Mouse (Mus musculus) right cerebral cortex, postnatal 10 days (tissue): ENCODE data around the gene Trim65.
A peak's percentile ranks its signal among the peaks of the same experiment; 100 is the strongest.
"Not testable (repeated sequence)": the region's sequence is repeated elsewhere in the genome, so short reads cannot be mapped to it uniquely, and the experiment has no call there.

Experiments
- DNase-seq, 2 experiments: peaks; one replicate each; pipeline ENCODE4 v3.0.0; 2021; ENCODE audit warnings: low spot score in 2 of 2

Trim65 gene

DNA sequence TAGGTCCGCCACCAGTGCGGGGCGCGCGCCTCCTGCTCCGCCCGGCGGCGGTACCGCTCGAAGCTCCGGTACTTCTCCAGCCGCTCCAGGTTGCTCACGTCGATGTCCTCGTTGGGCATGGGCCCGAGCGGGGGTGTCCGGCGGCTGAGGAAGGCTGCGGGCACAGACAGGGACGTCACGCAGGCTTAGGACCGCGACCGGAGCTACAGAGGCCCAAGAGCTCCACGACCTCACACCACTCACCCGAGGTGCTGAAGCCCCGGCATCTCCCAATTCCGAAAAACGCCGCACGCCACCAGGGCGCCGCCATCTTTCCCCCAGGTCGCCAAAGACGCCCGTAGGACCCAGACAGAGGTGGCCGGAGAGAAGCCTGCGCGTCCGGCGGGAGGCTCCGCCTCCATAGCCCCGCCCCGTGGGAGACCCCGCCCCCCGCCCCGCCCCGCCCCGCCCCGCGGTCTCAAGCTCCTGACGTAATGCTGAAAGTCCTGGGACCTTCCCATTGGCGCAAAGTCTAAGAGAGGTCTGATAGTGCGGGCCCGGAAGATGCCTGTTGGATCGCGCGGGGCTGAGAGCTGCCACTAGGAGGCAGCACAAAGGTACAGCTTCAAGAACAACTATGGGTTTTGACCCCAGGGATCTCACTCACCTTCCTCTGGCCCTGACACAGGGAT is 7.7 kb upstream of the Trim65 start, which contains the start of gene Mrpl38:
Gene Mrpl38 (minus strand): TSS at position 401 of the 671 bp plus-strand sequence.
- DNase-seq = peak; percentile 90

DNA sequence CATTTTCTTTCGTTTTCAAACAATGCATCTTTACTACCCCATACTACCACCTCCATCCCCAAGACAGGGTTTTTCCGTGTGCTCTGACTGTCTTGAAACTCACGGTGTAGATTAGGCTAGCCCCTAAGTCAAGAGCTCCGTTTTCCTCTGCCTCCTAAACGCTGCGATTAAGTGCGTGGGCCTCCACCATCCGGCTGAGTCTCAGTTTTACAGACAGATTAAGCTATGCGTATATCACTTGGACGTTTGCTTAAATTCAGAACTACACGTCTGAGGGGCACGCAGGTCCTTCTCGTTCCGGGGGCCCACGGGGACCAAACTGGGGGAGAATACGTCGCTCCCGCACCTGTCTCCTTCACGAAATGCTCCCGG is 7.2 kb upstream of the Trim65 start:
- no peak for DNase-seq

DNA sequence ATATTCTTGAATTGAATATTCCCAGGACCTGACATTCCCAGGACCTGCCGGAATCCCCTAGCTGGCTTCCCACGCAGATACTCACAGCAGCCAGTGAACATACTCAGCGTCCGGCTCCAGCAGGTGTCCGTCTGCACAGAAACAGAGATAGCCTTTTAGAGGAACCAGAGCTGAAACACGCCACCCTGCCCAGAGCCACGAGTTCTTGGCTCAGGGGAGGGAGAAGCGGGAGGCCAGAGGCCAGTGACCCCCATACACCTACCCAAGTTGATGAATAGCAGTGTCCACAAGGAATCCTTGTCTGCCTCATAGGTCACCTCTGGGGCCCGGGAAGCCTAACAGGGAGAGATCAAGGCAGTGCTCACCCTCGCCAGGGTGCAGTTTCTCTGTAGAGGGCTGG is 3.2 kb upstream of the Trim65 start:
- DNase-seq = no peak

DNA sequence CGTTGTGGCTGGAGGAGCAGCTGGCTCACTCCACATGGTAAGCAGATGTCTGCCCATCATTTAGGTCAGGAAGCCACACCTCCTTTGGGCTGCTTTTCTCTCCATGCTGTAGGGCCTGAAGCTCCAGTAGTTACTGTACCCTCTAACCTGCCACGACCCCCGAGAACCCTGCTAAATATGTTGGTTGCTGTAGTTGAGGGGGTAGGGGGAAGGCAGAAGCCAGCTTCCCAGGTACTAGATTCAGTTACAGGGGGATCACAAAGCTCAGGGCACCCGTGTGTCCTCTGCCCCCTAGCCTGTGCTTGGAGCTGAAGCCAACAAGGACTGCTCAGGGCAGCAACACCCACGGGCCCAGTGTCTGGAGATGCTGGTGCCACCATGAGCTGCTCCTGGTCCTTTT is 2.6 kb upstream of the Trim65 start:
- DNase-seq = peak in 1 of 2 experiments; percentile 29

DNA sequence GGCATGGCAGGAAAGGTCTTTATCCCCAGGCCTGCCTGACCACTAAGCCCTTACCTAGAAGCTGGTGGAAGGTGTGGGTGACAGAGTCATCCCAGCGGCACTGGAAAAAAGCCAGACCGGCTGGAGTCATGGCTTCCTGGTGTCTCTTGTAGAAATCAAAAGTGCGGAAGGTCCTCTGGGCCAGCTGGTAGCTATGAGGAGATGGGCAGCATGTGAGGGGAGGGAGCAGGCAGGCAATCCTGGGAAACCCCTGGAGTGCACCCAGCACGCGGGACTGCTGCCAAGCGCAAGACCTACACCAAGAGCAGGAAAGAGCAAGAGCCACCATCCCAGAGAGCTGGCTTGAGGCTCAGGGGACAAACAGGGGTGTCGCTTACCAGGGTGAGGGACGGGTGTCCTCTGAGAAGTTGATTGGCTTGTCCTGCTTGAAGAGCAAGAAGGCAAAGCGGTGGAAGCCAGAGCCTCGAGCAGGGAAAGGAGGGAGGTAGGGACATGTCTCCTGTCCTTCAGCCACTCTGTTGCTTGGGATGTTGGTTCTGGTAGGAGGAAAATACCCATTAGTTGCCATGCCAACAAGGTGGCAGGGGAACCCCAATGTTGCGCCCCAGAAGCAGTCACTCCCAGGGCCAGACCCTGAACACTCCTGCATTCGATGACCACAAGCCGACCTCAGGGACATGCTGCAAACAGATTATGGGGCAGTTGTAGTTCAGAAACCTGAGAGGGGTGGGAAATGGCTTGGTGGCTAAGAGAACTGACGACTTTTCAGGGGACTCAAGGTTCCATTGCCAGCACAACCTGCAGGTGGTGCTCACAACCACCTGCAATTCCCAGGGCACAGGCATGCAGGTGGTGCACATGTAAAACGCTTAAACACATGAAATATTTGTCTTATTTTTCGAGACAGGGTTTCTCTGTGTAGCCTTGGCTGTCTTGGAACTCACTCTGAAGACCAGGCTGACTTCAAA is 1.7 kb upstream of the Trim65 start:
- DNase-seq = peak in 1 of 2 experiments; percentile 33

DNA sequence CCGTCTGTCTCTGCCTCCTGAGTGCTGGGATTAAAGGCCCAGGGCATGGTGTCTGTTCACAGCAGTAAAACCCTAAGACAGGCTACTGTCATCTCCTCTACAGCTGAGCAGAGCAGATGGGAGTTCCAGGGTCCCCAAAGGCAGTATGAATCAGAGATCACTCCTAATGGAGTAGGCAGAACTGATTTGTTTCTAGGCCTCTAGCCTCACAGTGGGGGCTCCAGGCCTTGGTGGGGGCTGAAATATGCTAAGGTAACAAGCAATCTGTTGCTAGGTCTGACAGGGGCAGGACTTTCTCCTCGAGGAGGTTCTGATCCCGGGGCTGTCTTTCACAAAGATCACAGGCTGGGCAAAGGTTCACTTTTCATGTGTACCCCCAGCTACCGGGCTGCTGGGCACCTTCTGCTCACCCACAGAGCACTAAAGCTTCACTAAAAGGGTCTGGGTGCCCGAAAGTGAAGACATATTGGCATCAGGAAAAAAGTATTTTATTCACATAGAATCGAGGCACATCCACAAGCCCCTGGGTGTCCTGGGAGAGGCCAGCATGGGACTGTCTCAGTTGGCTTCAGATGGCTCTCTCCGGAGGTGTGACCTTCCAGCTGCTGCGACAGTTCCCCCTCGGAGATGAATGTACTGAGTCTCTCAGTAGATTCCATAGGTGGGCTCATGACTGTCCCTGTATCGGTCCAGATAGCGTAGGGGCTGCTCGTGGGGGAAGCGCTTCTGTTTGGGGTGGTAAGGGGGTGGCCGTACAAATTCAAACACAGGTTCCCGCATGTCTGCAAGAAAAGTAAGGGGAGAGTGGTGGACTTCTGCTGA is 632 bp upstream of the Trim65 start:
- peak in 1 of 2 experiments; percentile 28 for DNase-seq

DNA sequence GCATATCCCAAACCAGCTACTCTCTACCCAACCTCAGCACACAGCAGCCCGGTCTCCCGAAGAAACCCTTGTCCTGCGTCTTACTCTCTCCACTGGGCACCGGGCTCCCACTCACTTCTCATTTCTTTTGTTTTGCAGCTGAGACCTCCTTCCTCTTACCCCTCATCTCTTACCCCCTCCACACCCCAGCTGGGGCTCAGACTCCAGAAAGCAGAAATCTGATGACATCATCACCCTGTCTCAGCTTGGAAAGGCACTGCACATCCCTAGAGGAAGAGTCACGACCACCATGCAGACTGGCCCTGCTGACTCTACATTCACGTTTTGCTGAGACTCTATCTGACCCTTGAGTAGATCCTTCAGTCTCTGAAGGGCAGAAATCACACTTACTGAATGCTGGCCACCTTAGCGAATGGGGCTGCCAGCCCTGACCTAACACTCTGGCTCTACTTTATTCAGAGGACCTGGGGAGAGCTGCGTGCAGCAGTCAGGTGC is 888 bp downstream of the Trim65 start:
- peak in 1 of 2 experiments; percentile 26 for DNase-seq

DNA sequence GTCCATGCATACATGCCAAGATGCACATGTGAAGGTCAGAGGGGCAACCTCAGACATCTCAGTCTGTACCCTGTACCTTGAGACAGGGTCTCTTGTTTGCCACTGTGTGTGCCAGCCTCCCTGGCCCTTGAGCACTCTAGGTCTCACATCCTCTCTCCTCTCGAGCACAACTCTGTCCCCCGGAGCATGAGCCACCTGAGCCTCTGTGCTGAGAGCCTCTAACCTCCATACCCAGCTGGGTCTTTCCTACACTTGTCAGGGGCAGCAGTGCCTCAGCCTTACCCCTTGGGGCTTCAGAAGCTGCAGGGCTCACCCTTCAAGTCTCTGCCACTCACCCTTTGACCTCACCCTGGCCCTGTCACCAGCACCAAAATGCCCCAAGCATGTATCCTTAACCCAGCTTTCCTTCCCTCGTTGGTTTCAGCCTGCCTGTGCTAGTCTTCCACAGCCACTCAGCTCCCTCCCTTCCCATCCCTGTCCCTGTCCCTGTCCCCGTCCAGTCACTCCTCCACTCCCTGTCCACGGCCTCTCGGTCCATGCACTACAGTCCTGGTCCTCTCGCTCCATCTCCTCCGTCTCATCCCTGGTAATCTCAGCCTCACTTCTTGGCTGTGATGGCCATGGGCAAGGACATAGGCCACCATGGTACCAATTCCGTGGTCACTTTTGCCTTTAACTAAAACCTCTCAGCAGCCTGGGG is 1.7 kb downstream of the Trim65 start:
- DNase-seq = peak in 1 of 2 experiments; percentile 17

DNA sequence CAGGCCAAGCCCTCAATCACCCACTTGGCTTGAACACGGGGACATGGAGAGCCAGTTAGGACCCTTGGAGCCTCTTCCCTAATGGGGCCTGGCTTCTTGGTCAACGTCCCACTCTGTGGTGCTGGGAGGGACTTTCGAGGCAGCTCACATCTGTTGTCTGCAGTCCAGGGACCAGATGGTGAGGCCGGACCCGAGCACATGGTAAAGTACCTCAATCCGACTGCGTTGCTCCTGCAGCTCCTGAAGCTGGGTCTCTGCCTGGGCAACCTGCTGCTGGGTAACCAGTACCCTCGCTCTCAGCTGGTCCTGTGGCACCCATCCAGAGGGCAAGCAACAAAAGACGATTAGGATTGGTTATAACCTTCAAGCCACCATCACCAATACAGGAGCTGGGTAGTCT is 2.9 kb downstream of the Trim65 start:
- DNase-seq = peak in 1 of 2 experiments; percentile 40

DNA sequence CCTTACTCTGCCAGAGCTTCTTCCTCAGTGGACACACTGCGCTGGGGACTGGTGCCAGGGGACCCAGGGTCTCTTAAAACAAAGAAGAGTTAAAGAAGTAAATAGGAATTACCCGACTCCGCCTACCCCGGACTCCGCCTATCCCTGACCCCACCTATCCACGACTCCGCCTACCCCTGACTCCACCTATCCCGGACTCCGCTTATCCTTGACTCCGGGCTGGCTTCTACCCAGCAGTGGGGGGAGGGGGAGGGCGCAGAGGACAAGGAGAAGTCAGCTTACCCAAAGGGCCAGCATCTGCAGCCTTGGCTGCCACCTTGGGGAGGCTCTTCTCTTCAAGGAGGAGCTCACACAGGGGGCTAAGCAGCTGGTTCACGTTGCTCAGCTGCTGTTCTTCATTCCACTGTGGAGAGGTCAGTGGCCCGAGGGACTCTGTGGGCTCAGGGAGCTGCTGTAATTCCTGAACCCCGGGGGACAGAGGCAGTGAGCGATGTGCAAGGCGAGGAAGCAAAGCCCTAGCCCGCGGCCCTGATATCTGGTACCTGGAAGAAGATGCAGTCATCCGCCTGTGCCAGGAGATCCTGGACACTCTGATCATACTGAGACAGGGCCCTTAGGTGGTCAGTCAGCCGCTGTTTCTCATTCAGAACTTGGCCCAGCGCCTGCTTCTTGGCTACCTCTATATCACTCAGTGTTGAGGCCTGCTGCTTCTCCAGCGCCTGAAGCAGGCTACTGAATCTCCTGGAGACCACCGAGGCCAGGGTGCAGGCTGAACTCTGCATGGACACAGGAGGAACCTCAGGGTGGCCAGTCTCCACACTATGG is 3.6 kb downstream of the Trim65 start, which contains the start of gene Trim47:
Gene Trim47 (minus strand): TSS at position 55 of the 825 bp plus-strand sequence.
- peak; percentile 41 to 62 for DNase-seq

DNA sequence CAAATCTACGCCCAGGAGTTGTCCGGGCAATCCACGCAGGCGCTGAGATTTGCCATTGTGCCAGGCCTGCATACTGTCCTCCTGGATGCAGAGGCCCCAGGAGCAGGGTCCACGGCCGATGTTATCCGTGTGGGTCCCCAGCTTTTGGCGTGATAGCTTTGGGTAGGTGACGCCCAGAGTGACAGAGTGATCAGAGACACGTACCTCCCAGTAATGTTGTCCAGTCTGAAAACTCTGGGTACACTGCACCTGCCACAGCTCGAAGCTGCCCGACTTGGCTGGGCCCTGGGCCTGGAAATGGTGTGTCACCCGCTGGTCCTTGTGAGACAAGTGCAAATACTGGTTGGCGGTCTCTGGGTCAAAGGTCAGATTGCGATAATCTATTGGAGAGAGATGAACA is 4.7 kb downstream of the Trim65 start:
- no peak for DNase-seq

DNA sequence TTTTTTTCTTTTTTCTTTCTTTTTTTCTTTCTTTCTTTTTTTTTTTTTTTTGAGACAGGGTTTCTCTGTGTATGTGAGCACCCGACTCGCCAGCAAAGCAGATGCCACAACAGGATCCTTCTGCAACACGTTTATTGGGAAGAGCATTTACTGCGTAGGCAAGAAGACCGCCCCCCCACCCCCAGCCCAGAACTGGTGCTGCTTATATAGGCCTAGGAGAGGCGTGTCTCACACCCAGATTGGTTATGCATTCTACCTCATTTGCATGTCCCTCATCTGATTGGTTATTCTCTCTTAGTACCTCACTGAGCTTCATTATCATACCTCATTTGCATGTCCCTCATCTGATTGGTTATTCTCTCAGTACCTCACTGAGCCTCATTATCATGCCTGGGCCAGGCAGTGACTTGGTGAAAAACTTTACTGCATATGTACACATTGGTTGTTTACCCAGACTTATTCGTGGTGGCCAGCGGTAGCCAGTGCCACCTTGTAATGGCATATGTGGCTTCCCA is 9.1 kb downstream of the Trim65 start:
- DNase-seq = not testable (repeated sequence)

DNA sequence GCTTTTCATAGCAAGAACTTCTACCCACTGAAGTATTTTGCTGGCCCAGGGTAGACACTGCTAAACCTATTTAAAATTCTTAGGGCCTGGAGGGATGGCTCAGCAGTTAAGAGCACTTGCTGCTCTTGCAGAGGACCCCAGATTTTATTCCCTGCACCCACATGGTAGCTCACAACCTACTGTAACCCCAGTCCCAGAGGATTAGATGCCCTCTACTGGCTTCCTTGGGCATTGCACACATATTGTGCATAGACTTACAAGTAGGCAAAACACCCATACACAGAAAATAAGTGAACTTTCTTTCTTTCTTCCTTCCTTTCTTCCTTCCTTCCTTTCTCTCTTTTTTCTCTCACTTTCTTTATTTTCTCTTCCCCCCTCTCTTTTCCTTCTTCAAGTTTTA is 13.1 kb downstream of the Trim65 start:
- DNase-seq = no peak

DNA sequence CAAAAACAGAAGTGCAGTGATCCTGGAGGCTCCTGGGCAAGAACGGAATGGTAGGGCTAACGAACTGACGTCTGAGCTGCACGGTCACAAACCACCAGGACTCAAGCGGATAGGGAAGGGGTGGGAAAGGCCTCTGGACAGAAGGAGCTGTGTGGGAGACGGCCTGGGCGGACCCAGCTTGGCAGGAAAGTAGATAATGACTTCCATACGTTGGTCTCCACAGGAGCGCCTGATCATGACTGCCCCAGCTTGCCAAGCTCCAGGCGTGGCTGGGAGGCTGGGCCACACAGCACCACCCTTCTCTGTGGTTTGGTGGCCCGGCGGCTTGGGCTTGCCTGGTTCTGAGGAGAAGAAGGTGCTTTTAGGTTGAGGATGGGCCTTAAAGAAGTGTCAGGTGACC is 13.7 kb downstream of the Trim65 start:
- DNase-seq = no peak

DNA sequence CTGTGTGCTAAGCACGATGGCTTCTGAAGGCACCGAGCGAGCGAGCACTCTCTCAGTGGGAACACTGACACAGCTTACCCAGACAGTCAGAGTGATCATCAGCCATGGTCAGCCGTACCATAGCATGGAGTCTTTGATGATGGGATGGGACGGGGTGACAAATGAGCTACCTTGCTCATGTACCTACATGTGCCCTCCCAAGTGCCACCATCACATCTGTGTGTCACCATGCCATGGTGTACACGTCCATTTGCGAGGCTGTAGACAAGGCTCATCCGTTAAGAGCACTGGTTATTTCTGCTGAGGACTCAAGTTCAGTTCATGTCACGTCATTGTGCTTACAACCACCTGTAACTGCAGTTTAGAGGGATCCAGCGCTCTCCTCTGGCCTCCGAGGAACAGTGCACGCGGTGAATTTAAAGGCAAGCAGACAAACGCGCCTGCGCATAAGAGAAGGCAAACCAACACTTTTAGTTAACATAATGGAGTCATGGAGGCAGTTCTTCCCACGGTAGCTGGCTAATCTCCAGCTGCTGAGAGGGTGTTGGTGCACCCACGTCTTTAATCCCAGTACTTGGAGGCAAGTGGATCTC is 19.2 kb downstream of the Trim65 start:
- DNase-seq = no peak

DNA sequence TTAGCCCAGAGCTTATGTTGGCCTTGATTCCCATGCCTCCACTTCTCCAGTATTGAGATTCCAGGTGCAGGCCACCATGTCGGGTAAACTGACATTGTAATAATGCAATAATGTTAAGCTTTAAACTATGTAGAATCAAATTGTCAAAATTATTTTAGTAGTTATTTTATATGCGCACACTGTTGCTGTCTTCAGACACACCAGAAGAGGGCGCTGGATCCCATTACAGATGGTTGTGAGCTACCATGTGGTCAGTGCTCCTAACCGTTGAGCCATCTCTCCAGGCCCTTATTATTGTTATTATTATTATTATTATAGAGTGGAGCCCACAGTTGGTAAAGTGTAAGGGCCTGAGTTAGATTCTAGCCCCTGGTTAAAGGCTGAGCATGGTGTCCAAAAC is 19.9 kb downstream of the Trim65 start:
- DNase-seq = no peak

DNA sequence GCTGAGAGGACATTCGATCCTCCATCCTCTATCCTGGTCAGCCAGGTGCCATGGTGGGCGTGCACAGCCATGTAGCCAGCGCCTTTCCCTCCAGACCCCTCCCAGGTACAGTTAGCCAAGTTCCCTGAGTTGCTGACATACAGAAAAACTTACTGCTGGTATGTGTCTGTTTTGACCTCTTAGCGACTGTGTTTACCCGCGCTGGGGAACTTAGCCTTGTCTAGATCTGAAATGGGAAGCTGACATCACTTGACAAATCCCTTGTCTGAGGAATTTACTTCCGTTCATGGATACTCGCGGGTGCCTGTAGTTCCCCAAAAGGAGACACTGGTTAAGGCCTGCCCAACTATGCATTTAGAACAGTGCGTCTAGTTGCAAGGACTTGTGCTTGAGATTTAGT is 20.4 kb downstream of the Trim65 start:
- no peak for DNase-seq

DNA sequence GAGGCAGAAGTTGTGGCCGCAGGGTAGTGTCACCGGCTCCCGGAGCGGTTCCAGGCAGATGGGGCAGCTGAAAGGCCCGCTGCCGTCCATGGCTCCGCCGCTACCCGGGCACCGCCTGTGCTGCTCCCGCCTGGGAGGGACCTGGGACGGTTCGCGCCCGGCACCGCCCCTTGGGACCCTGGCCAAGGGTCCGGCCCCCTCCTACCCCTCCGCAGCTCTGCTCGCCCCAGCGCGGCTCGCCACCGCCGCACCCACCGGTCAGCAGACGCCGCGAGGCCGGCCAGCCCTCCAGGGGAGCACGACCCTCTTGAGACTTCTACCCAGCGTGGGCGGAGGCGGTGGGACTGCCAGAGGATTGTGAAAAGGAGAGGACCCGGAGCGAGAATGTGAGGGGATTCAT is 20.8 kb downstream of the Trim65 start:
- DNase-seq = peak; percentile 53 to 60

DNA sequence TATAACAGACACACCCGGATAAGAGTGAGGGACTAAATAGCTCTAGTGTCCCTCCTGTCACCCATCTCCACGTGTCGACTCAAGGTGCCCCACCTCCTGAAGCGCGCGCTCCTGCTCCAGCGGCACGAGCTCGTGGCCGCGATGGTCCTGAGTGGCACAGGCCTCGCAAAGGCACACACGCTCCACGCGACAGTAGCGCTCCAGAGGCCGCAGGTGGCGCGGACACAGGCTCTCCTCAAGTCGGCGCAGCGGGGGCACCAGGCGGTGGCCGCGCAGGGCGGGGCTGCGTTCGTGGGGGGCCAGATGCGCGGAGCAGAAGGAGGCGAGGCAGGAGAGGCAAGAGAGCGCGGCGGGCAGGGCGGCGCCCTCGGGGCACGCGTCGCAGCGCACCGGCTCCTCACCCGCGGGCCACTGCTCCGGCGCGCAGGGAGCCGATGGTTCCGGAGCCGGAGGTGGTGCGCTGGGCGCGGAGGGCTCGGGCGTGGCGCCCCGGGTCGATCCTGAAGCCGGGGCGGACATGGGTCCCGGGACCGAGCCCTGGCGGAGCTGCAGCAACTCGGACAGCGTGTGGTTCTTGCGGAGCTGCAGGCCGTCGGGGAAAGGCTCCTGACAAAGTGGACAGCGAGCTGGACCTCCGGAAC is 21.4 kb downstream of the Trim65 start:
- DNase-seq = peak in 1 of 2 experiments; percentile 32
